Mouse (Mus musculus) small intestine, adult 2 months (tissue): ENCODE results near the gene Hamp2.
"Not testable (repeated sequence)": the region's sequence is repeated elsewhere in the genome, so short reads cannot be mapped to it uniquely, and the experiment has no call there.

Experiments
- CTCF ChIP-seq: fragments of 200-500 bp; IDR thresholded peaks from 2 replicates; pipeline ENCODE4 v1.5.1; 2012; ENCODE audit warnings: low read depth, mild to moderate bottlenecking, control low read depth, inconsistent platforms, low read length, moderate library complexity, mixed read lengths; ENCODE audit not compliant: insufficient replicate concordance, insufficient read length; ENCODE audit errors: extremely low read depth
- POLR2A ChIP-seq: fragments of 200-500 bp; IDR thresholded peaks from 2 replicates; pipeline ENCODE4 v1.6.1; 2012; ENCODE audit warnings: low read depth, mild to moderate bottlenecking, control low read depth, inconsistent platforms, low read length, moderate library complexity

DNA sequence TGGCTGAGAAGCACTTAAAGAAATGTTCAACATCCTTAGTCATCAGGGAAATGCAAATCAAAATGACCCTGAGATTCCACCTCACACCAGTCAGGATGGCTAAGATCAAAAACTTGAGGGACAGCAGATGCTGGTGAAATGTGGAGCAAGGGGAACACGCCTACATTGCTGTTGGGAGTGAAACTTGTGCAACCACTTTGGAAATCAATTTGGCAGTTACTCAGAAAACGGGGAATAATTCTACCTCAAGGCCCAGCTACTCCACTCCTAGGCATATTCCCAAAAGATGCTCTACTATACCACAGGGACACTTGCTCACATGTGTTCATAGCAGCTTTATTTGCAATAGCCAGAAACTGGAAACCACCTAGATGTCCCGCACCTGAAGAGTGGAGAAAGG is 25.4 kb upstream of the Hamp2 start:
- not testable (repeated sequence) for TF ChIP-seq CTCF, POLR2A
